Mouse (Mus musculus): ENCODE measurements at regions not wholly inside any gene's neighbourhood (a gene's known extent, or its start where the extent isn't known, plus 50 kb on each side); places are given as distances from the start of the nearest gene placed in this dataset.
A peak's percentile ranks its signal among the peaks of the same experiment; 100 is the strongest.

DNA sequence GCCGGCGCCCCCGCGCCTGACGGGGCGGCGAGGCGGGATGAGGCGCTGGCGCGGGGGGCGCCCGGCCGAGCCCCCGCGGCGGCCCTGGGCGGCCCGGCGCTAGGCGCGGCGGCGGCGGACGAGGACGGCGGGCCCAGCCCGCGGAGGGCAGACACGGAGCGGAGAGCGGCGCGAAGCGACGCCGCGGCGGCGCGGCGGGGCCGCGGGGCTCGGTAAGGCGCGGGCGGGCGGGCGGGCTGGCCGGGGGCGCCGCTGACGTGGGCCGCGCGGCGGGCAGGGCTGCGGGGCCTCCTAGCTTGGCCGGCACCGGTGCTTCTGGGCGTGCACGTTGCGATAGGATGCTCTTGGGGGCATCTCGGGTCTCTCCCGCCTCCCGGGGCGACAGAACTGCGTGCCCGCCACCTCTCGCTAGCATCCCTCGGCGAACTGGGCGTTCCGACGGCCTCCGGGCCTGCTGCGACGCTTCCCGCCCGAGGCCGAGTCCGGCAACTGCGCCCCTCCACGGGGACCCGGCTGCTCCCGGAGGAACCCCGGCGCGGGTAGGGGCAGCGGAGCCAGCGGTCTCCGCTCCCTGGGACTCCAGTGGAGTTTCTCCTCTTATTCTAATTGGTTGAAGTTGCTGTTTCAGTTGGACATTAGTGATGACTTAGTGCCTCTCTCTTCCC is 83.3 kb upstream of the Arhgap32 start:
- Histone ChIP-seq H3K9me3 (no peaks in the 10 kb centered on the region), H3K4me1 (replicated peaks) (peaks cover 30% of the 10 kb centered on the region), H3K4me2 (replicated peaks) (peak overlapping the region; percentile 77), H3K4me3 (replicated peaks) (peak overlapping the region; percentile 90), H3K27me3 (no peaks in the 10 kb centered on the region), H3K36me3 (no peaks in the 10 kb centered on the region), H3K27ac (peak overlapping the region; percentile 91), H3K9ac (replicated peaks) (peak overlapping the region; percentile 96)
- 1% methylated on average over 54 of the region's 94 CpGs for WGBS
- ATAC-seq = peak; percentile 74

DNA sequence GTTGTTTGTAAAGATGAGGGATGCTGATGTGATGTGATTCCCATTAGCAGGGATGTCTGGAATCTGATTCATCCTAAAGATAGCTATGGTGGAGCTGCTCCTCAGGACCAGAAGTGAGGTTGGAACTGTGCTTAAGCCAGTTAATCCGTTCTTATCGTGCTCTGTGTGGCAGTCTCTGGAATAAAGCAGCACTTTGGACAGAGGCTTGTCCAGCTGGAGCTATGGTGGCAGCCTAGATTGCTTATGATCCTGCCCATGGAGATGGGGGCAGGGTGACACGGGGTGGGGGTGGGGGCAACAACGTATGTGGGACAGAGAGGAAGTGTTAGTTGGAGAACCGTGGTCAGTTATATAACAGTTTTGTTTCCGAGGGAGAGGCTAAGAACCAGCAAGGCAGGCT is 82.0 kb upstream of the Arhgap32 start:
- no peaks in the 10 kb centered on the region for H3K9me3 ChIP-seq
- WGBS = 12% methylated on average over 6 of the region's 6 CpGs
- peak overlapping the region; percentile 30 for H3K27ac ChIP-seq
- peak overlapping the region; percentile 96 for H3K9ac ChIP-seq (replicated peaks)
- H3K4me3 ChIP-seq (replicated peaks) = peak overlapping the region; percentile 90
- no peaks in the 10 kb centered on the region for H3K27me3 ChIP-seq
- peak overlapping the region; percentile 77 for H3K4me2 ChIP-seq (replicated peaks)
- H3K36me3 ChIP-seq = no peaks in the 10 kb centered on the region
- H3K4me1 ChIP-seq (replicated peaks) = peaks cover 43% of the 10 kb centered on the region
- no peak for ATAC-seq

DNA sequence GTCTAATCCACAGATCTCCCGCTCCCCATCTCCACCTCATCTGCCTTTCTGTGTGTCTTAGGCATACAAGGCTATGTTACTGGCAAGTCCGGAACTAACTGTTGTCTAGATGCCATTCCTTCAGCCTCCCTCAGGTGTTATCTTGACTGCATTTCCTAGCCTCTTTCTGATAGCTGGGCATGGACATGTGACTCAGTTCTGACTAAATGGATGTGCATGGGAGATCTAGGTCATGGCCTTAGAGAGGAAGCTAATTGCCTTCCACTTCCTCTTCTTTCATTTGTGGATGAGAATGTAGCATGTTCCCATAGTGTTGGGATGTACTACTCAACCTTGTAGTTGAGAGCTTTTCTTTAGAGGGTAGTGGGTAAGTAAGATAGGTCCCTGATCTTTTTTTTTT is 75.9 kb upstream of the Arhgap32 start:
- Histone ChIP-seq H3K4me1 (replicated peaks) (peaks cover 23% of the 10 kb centered on the region), H3K9me3 (no peaks in the 10 kb centered on the region), H3K27me3 (no peaks in the 10 kb centered on the region), H3K36me3 (no peaks in the 10 kb centered on the region), H3K9ac (replicated peaks) (no peak overlapping the region), H3K4me3 (replicated peaks) (no peak overlapping the region), H3K27ac (no peak overlapping the region), H3K4me2 (replicated peaks) (no peak overlapping the region)
- WGBS = 88% methylated on average over 2 of the region's 2 CpGs
- ATAC-seq = no peak

DNA sequence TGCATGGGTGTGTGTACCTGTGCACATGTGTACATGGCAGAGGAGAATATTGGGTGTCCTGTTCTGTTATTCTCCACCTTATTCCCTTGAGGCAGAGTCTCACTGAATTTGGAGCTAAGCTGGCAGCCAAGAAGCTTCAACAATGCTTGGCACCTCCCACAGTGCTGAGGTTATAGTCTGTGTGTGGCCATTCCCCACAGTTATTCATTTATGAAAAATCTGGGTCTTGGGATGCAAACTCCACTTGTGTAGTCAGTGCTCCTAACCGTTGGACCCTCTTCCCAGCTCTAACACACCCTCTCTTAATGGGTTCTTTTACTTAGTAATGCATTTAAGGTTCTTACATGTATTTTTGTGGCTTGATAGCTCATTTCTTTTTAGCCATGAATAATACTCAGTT is 72.6 kb upstream of the Arhgap32 start:
- Histone ChIP-seq H3K9ac (replicated peaks) (no peak overlapping the region), H3K36me3 (no peaks in the 10 kb centered on the region), H3K27ac (no peak overlapping the region), H3K4me3 (replicated peaks) (no peak overlapping the region), H3K4me2 (replicated peaks) (no peak overlapping the region), H3K4me1 (replicated peaks) (peaks cover 11% of the 10 kb centered on the region), H3K27me3 (no peaks in the 10 kb centered on the region), H3K9me3 (no peaks in the 10 kb centered on the region)
- WGBS = 92% methylated on average over 1 of the region's 1 CpGs
- no peak for ATAC-seq

DNA sequence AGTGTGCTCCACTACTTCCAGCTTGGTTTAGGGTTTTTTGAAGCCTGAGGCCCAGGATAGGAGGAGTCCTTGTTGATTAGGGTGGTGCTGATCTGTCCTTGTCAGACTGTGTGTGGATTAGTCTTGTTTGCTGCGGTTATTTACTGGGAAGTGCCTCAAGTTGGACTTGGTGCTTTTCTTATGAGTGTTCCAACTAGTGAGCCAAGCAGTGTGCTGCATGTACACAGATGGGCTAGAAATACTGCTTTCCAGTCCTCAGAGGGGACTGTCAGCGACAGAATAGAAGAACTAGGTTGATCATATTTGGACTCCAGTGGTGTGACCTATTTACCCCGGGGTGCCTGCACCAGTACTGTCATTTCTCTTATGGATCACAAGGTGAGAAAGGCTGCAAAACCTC is 69.1 kb upstream of the Arhgap32 start:
- Histone ChIP-seq H3K27me3 (no peaks in the 10 kb centered on the region), H3K4me1 (replicated peaks) (0 out of 2 replicates have a peak, but pooled peaks cover 2% of the 10 kb centered on the region), H3K9ac (replicated peaks) (no peak overlapping the region), H3K4me3 (replicated peaks) (no peak overlapping the region), H3K9me3 (no peaks in the 10 kb centered on the region), H3K36me3 (no peaks in the 10 kb centered on the region), H3K27ac (no peak overlapping the region), H3K4me2 (replicated peaks) (no peak overlapping the region)
- WGBS = 90% methylated on average over 3 of the region's 3 CpGs
- no peak for ATAC-seq

DNA sequence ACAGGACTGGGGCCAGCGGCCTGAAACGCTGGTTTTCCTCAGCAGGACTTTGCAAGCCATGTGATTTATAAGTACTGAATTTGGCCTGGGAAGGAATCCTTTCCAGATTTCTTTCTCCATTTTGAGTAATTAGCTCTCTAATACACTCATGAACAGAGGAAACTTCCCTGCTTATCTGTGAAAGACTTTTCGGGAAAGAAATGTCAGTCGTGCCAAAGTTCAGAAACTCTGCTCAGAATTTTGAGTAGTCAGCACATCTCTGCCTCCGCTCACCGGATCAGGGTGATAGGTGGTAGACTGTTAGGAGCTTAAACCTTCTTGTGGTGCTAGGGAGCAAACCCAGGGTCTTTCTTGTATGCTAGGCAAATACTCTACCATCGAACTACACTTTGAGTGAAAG is 67.0 kb upstream of the Arhgap32 start:
- Histone ChIP-seq H3K4me3 (replicated peaks) (no peak overlapping the region), H3K4me1 (replicated peaks) (peaks cover 5% of the 10 kb centered on the region), H3K4me2 (replicated peaks) (no peak overlapping the region), H3K27me3 (no peaks in the 10 kb centered on the region), H3K9me3 (no peaks in the 10 kb centered on the region), H3K36me3 (no peaks in the 10 kb centered on the region), H3K9ac (replicated peaks) (no peak overlapping the region), H3K27ac (no peak overlapping the region)
- 83% methylated on average over 7 of the region's 7 CpGs for WGBS
- no peak for ATAC-seq

DNA sequence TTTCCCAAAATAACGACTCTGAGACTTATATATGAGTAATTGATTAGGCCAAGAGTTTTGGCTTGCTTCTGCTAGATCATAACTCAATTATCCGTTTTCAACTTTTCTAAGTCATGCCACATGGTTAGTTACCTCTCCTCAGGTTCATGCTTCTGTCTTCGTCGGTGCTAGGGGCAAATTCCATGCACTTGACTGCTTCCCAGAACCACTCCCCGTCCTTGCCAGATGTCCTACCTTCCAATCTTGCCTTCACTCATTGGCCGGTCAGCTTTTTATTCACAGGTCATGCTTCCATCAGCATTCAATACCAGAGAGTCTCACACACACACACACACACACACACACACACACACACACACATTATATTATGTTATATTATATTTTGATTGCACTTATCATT is 66.4 kb upstream of the Arhgap32 start:
- no peak for ATAC-seq
- no peaks in the 10 kb centered on the region for H3K9me3 ChIP-seq
- no peak overlapping the region for H3K27ac ChIP-seq
- 92% methylated on average over 6 of the region's 6 CpGs for WGBS
- no peak overlapping the region for H3K4me3 ChIP-seq (replicated peaks)
- no peak overlapping the region for H3K4me2 ChIP-seq (replicated peaks)
- peaks cover 10% of the 10 kb centered on the region for H3K4me1 ChIP-seq (replicated peaks)
- no peaks in the 10 kb centered on the region for H3K27me3 ChIP-seq
- no peaks in the 10 kb centered on the region for H3K36me3 ChIP-seq
- no peak overlapping the region for H3K9ac ChIP-seq (replicated peaks)

DNA sequence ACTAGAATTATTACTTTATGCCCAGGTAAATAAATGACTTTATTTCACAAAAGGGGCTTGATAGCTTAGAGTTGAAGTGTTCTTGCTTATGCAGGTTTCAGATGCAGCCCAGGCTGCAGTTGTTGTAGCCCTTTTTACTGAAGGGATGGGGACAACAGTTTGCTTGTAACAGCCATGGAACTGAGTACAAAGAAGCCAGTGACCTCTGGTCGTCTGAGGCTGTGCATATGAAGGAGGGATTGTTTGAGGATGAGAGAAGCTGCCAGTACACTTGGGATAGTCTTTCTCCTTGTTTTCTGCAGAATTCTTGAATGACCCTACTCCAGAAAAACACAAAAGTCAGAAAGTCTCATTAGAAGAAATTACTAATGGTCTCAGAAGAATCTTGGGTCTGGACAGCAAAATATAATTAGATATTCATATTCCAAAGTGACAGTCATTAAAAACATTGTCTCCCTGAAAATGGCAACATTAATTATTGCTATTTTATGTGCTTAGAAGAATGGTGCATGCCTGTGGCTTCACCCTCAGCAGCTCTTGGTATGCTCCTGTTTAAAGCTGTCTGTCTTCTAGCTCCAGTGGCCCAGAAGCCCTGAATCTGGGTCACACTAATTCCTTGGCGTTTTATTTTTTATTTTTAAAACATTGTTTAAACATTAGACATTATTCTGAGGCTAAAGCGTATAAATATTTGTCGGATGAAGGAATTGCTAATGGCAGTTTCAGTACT is 61.9 kb upstream of the Arhgap32 start:
- Histone ChIP-seq H3K4me2 (replicated peaks) (no peak overlapping the region), H3K4me1 (replicated peaks) (peaks cover 13% of the 10 kb centered on the region), H3K4me3 (replicated peaks) (no peak overlapping the region), H3K9me3 (no peaks in the 10 kb centered on the region), H3K27me3 (no peaks in the 10 kb centered on the region), H3K36me3 (no peaks in the 10 kb centered on the region), H3K9ac (replicated peaks) (no peak overlapping the region), H3K27ac (no peak overlapping the region)
- 59% methylated on average over 4 of the region's 4 CpGs for WGBS
- 0 out of 2 replicates have a peak, but pooled peaks have one; percentile 40 for ATAC-seq

DNA sequence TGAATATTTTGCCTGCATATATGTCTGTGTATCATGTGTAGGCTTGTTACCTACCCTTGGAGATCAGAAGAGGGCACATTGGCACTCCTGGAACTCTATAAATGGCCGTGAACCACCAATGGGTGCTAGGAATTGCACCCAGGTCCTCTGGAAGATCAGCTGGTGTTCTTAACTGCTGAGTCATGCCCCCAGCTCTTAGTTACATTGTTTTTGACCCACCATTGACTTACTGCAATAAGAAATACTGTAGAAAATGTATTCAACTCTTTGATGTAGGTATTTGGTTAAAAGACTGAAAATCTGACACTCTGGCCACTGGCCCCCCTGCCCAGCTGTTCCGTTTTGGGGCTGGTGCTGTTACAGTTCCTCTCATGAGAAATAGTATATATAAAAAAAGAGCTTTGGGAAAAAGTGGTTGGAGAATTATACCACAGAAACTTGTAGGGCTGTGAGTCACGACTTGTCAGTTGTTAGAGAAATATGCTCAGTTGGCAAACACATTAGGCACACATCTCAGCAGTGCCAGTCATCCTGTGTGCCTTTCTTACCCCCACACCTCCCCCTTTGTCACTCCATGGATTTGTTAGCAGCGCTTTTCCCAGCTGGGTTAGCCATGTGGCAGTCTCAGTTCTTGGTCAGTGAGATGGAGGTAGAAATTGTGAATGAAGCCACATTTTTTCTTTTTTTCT is 58.4 kb upstream of the Arhgap32 start:
- H3K4me1 ChIP-seq (replicated peaks) = peaks cover 11% of the 10 kb centered on the region
- H3K4me2 ChIP-seq (replicated peaks) = no peak overlapping the region
- no peaks in the 10 kb centered on the region for H3K36me3 ChIP-seq
- no peak overlapping the region for H3K27ac ChIP-seq
- H3K9me3 ChIP-seq = no peaks in the 10 kb centered on the region
- WGBS = 92% methylated on average over 4 of the region's 4 CpGs
- H3K9ac ChIP-seq (replicated peaks) = no peak overlapping the region
- H3K4me3 ChIP-seq (replicated peaks) = no peak overlapping the region
- no peaks in the 10 kb centered on the region for H3K27me3 ChIP-seq
- ATAC-seq = no peak

DNA sequence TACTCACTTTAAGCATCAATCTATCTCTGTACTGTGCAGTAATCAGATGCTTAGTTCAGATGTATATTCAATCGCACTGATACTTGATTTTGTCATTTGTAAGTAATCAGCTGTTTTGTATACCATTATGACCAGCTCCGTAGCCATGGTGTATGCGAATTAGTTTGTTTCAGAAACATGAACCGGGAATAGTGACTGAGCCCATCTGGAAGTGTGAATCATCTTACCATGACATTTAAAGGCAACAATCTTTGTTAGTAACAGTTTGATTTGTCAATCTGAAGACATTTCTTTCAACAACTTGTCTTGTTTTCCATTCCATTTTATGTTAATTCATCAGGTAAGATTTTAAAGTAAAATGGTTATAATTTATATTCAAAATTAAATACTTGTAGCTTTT is 53.2 kb upstream of the Arhgap32 start:
- no peak for ATAC-seq
- WGBS = 83% methylated on average over 4 of the region's 4 CpGs
- no peaks in the 10 kb centered on the region for H3K27me3 ChIP-seq

DNA sequence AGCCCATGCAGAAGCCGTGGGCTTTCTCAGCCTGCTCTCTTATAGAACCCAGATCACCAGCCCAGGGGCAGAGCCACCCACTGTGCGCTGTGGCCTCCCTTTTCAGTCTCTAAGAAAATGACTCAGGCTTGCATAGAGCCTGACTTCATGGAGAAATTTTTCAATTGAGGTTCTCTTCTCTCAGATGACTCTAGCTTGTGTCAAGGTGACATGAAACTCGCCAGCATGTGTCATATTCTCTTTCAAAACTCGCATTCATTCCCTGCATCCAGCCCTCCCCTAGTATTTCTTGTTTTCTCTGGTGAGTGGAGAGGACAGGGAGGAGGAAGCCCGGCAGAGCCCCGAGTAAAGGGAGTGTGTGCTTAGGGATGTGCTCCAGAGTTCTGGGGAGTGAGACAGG is 52.4 kb upstream of the Arhgap32 start:
- H3K27ac ChIP-seq = no peak overlapping the region
- no peak overlapping the region for H3K4me3 ChIP-seq (replicated peaks)
- H3K9ac ChIP-seq (replicated peaks) = no peak overlapping the region
- 62% methylated on average over 6 of the region's 6 CpGs for WGBS
- H3K4me2 ChIP-seq (replicated peaks) = no peak overlapping the region
- no peak for ATAC-seq
- peaks cover 6% of the 10 kb centered on the region; the same call in 1 of the 2 replicates for H3K4me1 ChIP-seq (replicated peaks)
- H3K9me3 ChIP-seq = no peaks in the 10 kb centered on the region
- H3K27me3 ChIP-seq = no peaks in the 10 kb centered on the region
- H3K36me3 ChIP-seq = no peaks in the 10 kb centered on the region

More for the DNA sequence above, 53.2 kb upstream of the Arhgap32 start:
- no peak overlapping the region for H3K9ac ChIP-seq (replicated peaks)
- H3K9me3 ChIP-seq = no peaks in the 10 kb centered on the region
- peaks cover 6% of the 10 kb centered on the region; the same call in 1 of the 2 replicates for H3K4me1 ChIP-seq (replicated peaks)
- no peaks in the 10 kb centered on the region for H3K36me3 ChIP-seq
- H3K4me2 ChIP-seq (replicated peaks) = no peak overlapping the region
- no peak overlapping the region for H3K4me3 ChIP-seq (replicated peaks)
- H3K27ac ChIP-seq = no peak overlapping the region

DNA sequence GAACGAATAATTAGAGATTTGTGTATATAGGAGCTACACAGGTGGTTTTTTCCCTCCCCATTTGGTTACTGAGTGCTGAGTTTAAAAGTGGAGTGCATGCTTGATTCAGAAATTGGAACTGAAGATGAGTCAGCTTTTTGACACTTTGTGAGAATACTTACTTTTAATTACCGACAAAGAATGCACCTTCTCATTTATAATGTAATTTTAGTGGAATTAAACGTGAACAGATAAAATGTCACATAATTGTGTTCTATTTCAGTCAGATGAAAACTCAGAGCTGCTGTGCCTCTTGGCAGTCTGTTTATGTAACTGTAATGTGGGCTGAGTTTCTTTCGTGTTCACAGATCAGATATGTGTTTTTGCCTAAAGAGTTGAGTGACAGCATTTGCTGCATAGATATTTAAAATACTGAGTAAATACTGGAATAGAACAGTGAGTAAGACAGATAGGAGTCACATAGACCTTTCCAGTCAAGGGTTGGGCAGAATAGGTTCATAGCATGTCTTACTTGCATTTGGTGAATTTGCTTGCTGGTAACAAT is 51.9 kb upstream of the Arhgap32 start:
- Histone ChIP-seq H3K36me3 (no peaks in the 10 kb centered on the region), H3K9me3 (no peaks in the 10 kb centered on the region), H3K4me3 (replicated peaks) (no peak overlapping the region), H3K27me3 (no peaks in the 10 kb centered on the region), H3K9ac (replicated peaks) (no peak overlapping the region), H3K4me2 (replicated peaks) (no peak overlapping the region), H3K4me1 (replicated peaks) (peaks cover 6% of the 10 kb centered on the region; the same call in 1 of the 2 replicates), H3K27ac (no peak overlapping the region)
- 91% methylated on average over 4 of the region's 4 CpGs for WGBS
- no peak for ATAC-seq
